Mouse (Mus musculus): Measurements from ENCODE around the gene Rpl14. TPM values are rescaled to one million over a fixed set of nuclear protein-coding genes. Genes with fewer than 3 reads are reported as not detected.

Rpl14 gene
- polyA plus RNA-seq, 1 experiment from 2014 or later, result 733 TPM

DNA sequence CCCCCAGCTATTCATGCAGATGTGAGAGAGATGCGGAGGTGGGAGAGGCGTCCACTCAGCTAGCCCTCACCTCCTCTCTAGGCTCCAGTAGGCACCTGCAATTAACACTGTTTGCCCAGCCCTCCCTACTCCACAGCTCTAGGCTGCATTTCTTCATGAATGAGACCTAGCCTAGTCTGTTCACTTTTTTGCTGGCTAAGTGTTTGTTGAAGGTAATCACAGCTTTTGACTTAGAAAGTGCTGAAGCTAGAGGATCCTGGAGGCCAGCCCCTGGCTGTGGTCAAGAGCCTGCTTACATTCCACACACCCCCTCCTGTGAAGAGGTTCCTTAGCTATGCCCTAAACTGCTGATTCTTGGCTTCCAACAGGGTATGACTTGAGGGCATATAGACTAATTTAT is 29.8 kb upstream of the Rpl14 start:
- ATAC-seq (ENCODE audit: low FRiP score, low TSS enrichment), result peak; percentile 66
- H3K36me3 ChIP-seq (ENCODE audit: insufficient read depth, low read length), result no peaks in the 10 kb centered on the region
- no peak overlapping the region for H3K27ac ChIP-seq (ENCODE audit: low read length)
- 14% methylated on average over 1 of the region's 2 CpGs for WGBS
- peaks cover 8% of the 10 kb centered on the region for H3K4me1 ChIP-seq (ENCODE audit: insufficient read depth, low read length)
- no peak overlapping the region for H3K9ac ChIP-seq (replicated peaks; ENCODE audit: low read length)
- no peak overlapping the region for H3K4me3 ChIP-seq (ENCODE audit: low read length)
- H3K27me3 ChIP-seq (ENCODE audit: insufficient read depth, low read length), result peaks cover 22% of the 10 kb centered on the region
- no peaks in the 10 kb centered on the region for H3K9me3 ChIP-seq (ENCODE audit: low read length)
- no peak overlapping the region for H3K4me2 ChIP-seq (replicated peaks; ENCODE audit: low read depth, low read length)

DNA sequence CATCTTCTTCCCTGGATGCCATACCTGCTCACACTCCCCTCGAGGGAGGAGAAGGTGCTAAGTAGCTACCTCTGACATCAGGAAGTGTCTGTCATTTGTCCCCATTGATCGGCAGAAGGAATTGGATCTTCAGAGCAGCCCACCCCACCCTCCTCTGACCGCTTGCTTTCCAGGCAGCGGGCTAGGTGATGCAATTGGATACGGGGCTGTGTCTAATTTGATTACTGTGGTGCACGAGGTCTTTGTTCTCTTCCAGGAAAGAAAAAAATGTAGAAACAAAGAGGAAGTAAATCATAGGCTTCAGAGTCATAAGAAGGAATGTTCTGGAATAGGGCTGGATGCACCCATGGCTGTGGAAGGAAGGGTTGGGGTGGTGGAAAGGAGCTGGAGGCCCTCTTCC is 29.0 kb upstream of the Rpl14 start:
- Histone ChIP-seq H3K9me3 (ENCODE audit: low read length) (no peaks in the 10 kb centered on the region), H3K36me3 (ENCODE audit: insufficient read depth, low read length) (no peaks in the 10 kb centered on the region), H3K27ac (ENCODE audit: low read length) (no peak overlapping the region), H3K4me2 (replicated peaks; ENCODE audit: low read depth, low read length) (no peak overlapping the region), H3K4me3 (ENCODE audit: low read length) (no peak overlapping the region), H3K9ac (replicated peaks; ENCODE audit: low read length) (no peak overlapping the region), H3K27me3 (ENCODE audit: insufficient read depth, low read length) (peaks cover 22% of the 10 kb centered on the region), H3K4me1 (ENCODE audit: insufficient read depth, low read length) (peaks cover 14% of the 10 kb centered on the region)
- ATAC-seq (ENCODE audit: low FRiP score, low TSS enrichment), result no peak
- 14% methylated on average over 6 of the region's 6 CpGs for WGBS

DNA sequence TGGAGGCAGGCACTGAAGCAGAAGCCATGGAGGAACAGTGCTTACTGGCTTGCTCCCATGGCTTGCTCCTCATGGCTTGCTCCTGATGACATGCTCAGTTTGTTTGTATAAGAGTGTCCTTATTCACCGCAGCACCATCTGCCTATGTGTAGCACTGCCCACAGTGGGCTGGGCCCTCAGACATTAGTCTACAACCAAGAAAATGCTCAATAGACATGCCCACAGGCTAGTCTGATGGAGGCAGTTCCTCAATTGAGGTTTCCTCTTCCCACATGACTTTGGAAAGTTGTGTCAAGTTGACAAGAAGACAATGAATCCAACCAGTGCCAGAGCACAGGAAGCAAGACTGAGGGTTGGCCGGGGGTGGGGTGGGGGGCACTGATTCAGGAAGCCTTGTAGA is 25.2 kb upstream of the Rpl14 start:
- Histone ChIP-seq H3K36me3 (ENCODE audit: insufficient read depth, low read length) (no peaks in the 10 kb centered on the region), H3K9ac (replicated peaks; ENCODE audit: low read length) (no peak overlapping the region), H3K27me3 (ENCODE audit: insufficient read depth, low read length) (no peaks in the 10 kb centered on the region; the same call in 1 of the 2 replicates), H3K4me2 (replicated peaks; ENCODE audit: low read depth, low read length) (no peak overlapping the region), H3K9me3 (ENCODE audit: low read length) (no peaks in the 10 kb centered on the region), H3K27ac (ENCODE audit: low read length) (no peak overlapping the region), H3K4me1 (ENCODE audit: insufficient read depth, low read length) (peaks cover 10% of the 10 kb centered on the region; the same call in 1 of the 2 replicates), H3K4me3 (ENCODE audit: low read length) (no peak overlapping the region)
- WGBS, result 89% methylated on average over 2 of the region's 2 CpGs
- no peak for ATAC-seq (ENCODE audit: low FRiP score, low TSS enrichment)

- ATAC-seq (ENCODE audit: low FRiP score, low TSS enrichment), result no peak
- no peak overlapping the region for H3K9ac ChIP-seq (replicated peaks; ENCODE audit: low read length)
- H3K36me3 ChIP-seq (ENCODE audit: insufficient read depth, low read length), result no peaks in the 10 kb centered on the region
- H3K4me2 ChIP-seq (replicated peaks; ENCODE audit: low read depth, low read length), result no peak overlapping the region
- H3K4me1 ChIP-seq (ENCODE audit: insufficient read depth, low read length), result peaks cover 10% of the 10 kb centered on the region; the same call in 1 of the 2 replicates
- WGBS, result 88% methylated on average over 9 of the region's 9 CpGs
- H3K9me3 ChIP-seq (ENCODE audit: low read length), result no peaks in the 10 kb centered on the region
- H3K27ac ChIP-seq (ENCODE audit: low read length), result no peak overlapping the region
- no peaks in the 10 kb centered on the region; the same call in 1 of the 2 replicates for H3K27me3 ChIP-seq (ENCODE audit: insufficient read depth, low read length)
- no peak overlapping the region for H3K4me3 ChIP-seq (ENCODE audit: low read length)
These were observed 24.8 kb upstream of the Rpl14 start for GRCm38 (mm10) chr9:120546482-120546881.

GRCm38 (mm10) chr9:120547026-120547668 is 24.1 kb upstream of the Rpl14 start:
- no peaks in the 10 kb centered on the region for H3K9me3 ChIP-seq (ENCODE audit: low read length)
- H3K27ac ChIP-seq (ENCODE audit: low read length), result no peak overlapping the region
- H3K36me3 ChIP-seq (ENCODE audit: insufficient read depth, low read length), result no peaks in the 10 kb centered on the region
- ATAC-seq (ENCODE audit: low FRiP score, low TSS enrichment), result peak; percentile 35; the same call in 1 of the 2 replicates
- H3K4me2 ChIP-seq (replicated peaks; ENCODE audit: low read depth, low read length), result peak overlapping the region; percentile 40
- H3K9ac ChIP-seq (replicated peaks; ENCODE audit: low read length), result 0 out of 2 replicates have a peak overlapping the region, but pooled peaks have one; percentile 24
- 7% methylated on average over 16 of the region's 16 CpGs for WGBS
- H3K4me3 ChIP-seq (ENCODE audit: low read length), result no peak overlapping the region
- H3K27me3 ChIP-seq (ENCODE audit: insufficient read depth, low read length), result no peaks in the 10 kb centered on the region
- peaks cover 10% of the 10 kb centered on the region; the same call in 1 of the 2 replicates for H3K4me1 ChIP-seq (ENCODE audit: insufficient read depth, low read length)

- H3K27me3 ChIP-seq (ENCODE audit: insufficient read depth, low read length), result no peaks in the 10 kb centered on the region
- H3K36me3 ChIP-seq (ENCODE audit: insufficient read depth, low read length), result no peaks in the 10 kb centered on the region
- H3K4me3 ChIP-seq (ENCODE audit: low read length), result no peak overlapping the region
- H3K27ac ChIP-seq (ENCODE audit: low read length), result no peak overlapping the region
- peaks cover 10% of the 10 kb centered on the region; the same call in 1 of the 2 replicates for H3K4me1 ChIP-seq (ENCODE audit: insufficient read depth, low read length)
- no peak for ATAC-seq (ENCODE audit: low FRiP score, low TSS enrichment)
- no peaks in the 10 kb centered on the region for H3K9me3 ChIP-seq (ENCODE audit: low read length)
- H3K9ac ChIP-seq (replicated peaks; ENCODE audit: low read length), result no peak overlapping the region
- no peak overlapping the region for H3K4me2 ChIP-seq (replicated peaks; ENCODE audit: low read depth, low read length)
- 94% methylated on average over 9 of the region's 9 CpGs for WGBS
These were observed 20.5 kb upstream of the Rpl14 start for GRCm38 (mm10) chr9:120550778-120551177.

- H3K4me3 ChIP-seq (ENCODE audit: low read length), result no peak overlapping the region
- no peak overlapping the region for H3K27ac ChIP-seq (ENCODE audit: low read length)
- H3K9ac ChIP-seq (replicated peaks; ENCODE audit: low read length), result no peak overlapping the region
- no peaks in the 10 kb centered on the region for H3K9me3 ChIP-seq (ENCODE audit: low read length)
- no peaks in the 10 kb centered on the region for H3K4me1 ChIP-seq (ENCODE audit: insufficient read depth, low read length)
- H3K36me3 ChIP-seq (ENCODE audit: insufficient read depth, low read length), result no peaks in the 10 kb centered on the region
- H3K27me3 ChIP-seq (ENCODE audit: insufficient read depth, low read length), result no peaks in the 10 kb centered on the region
- no peak overlapping the region for H3K4me2 ChIP-seq (replicated peaks; ENCODE audit: low read depth, low read length)
- 83% methylated on average over 3 of the region's 3 CpGs for WGBS
- no peak for ATAC-seq (ENCODE audit: low FRiP score, low TSS enrichment)
These were observed 7.7 kb upstream of the Rpl14 start for GRCm38 (mm10) chr9:120563590-120563989.

- no peak overlapping the region for H3K27ac ChIP-seq (ENCODE audit: low read length)
- no peak for ATAC-seq (ENCODE audit: low FRiP score, low TSS enrichment)
- 79% methylated on average over 2 of the region's 2 CpGs for WGBS
- no peak overlapping the region for H3K9ac ChIP-seq (replicated peaks; ENCODE audit: low read length)
- H3K4me1 ChIP-seq (ENCODE audit: insufficient read depth, low read length), result no peaks in the 10 kb centered on the region
- no peaks in the 10 kb centered on the region for H3K9me3 ChIP-seq (ENCODE audit: low read length)
- H3K36me3 ChIP-seq (ENCODE audit: insufficient read depth, low read length), result no peaks in the 10 kb centered on the region
- H3K4me3 ChIP-seq (ENCODE audit: low read length), result no peak overlapping the region
- no peak overlapping the region for H3K4me2 ChIP-seq (replicated peaks; ENCODE audit: low read depth, low read length)
- H3K27me3 ChIP-seq (ENCODE audit: insufficient read depth, low read length), result no peaks in the 10 kb centered on the region
These were observed 7.0 kb upstream of the Rpl14 start for GRCm38 (mm10) chr9:120564247-120564646.

DNA sequence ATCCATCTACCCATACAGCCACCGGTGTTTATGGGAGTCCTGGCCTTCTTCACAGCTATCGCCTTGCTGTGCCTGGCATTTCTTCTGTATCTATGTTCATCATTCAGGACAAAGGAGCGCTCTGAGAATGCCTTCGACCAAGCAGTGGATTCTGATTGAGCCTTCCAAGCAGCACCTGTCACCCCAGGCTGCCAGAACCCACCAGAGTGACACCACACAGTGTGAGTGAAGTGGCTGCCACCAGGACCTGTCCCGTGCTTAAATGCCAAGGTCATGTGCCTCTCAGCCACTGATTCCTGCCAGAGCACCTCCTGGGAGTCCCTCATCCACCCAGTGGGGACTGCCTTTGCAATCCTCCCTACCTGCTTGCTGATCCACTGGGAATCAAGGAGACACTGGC is 4.9 kb upstream of the Rpl14 start:
- H3K36me3 ChIP-seq (ENCODE audit: insufficient read depth, low read length), result no peaks in the 10 kb centered on the region
- no peaks in the 10 kb centered on the region for H3K27me3 ChIP-seq (ENCODE audit: insufficient read depth, low read length)
- 83% methylated on average over 5 of the region's 5 CpGs for WGBS
- no peak overlapping the region for H3K4me3 ChIP-seq (ENCODE audit: low read length)
- no peak overlapping the region for H3K9ac ChIP-seq (replicated peaks; ENCODE audit: low read length)
- peaks cover 7% of the 10 kb centered on the region for H3K4me1 ChIP-seq (ENCODE audit: insufficient read depth, low read length)
- no peak for ATAC-seq (ENCODE audit: low FRiP score, low TSS enrichment)
- no peaks in the 10 kb centered on the region for H3K9me3 ChIP-seq (ENCODE audit: low read length)
- H3K27ac ChIP-seq (ENCODE audit: low read length), result no peak overlapping the region
- no peak overlapping the region for H3K4me2 ChIP-seq (replicated peaks; ENCODE audit: low read depth, low read length)

DNA sequence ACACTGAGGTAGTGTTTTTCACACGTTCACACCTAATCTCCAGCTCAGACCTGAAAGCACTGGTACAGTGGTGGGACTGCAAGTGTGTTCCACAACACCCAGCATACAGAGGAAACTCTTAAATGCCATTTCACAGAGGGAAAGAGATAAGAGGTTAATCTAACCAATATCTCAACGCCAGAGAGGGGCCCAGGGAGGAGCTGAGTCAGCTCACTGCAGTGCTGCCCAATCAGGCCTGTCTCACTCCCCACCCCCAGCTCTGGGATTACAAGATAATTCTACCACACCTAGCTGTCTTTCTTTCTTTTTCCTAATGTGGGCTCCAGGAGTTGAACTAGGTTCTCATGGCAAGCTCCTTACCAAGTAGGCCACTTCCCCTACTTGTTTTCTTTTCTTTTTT is 2.3 kb upstream of the Rpl14 start:
- WGBS, result 49% methylated on average over 2 of the region's 2 CpGs
- ATAC-seq (ENCODE audit: low FRiP score, low TSS enrichment), result no peak
- Histone ChIP-seq H3K9ac (replicated peaks; ENCODE audit: low read length) (no peak overlapping the region), H3K36me3 (ENCODE audit: insufficient read depth, low read length) (peaks cover 14% of the 10 kb centered on the region), H3K4me1 (ENCODE audit: insufficient read depth, low read length) (peaks cover 17% of the 10 kb centered on the region), H3K4me3 (ENCODE audit: low read length) (no peak overlapping the region), H3K9me3 (ENCODE audit: low read length) (no peaks in the 10 kb centered on the region), H3K27ac (ENCODE audit: low read length) (no peak overlapping the region), H3K4me2 (replicated peaks; ENCODE audit: low read depth, low read length) (no peak overlapping the region), H3K27me3 (ENCODE audit: insufficient read depth, low read length) (no peaks in the 10 kb centered on the region)

All from kidney, embryonic 16.5 days (tissue).